Mouse (Mus musculus): ENCODE results near the gene Tmem114. TPM values are rescaled to one million over a fixed set of nuclear protein-coding genes. Genes with fewer than 3 reads are reported as not detected.

Tmem114 gene
- total RNA-seq (2023) = not detected

GRCm38 (mm10) chr16:8424971-8425330, at the start of gene Tmem114:
Gene Tmem114, minus strand, starts transcription at chr16:8425136.

GRCm38 (mm10) chr16:8470603-8471481, 45.9 kb upstream of the Tmem114 start, which contains the start of gene Mettl22:
Gene Mettl22, plus strand, starts transcription at chr16:8470788.

Other genes starting within 250 kb of the Tmem114 start
- 20.4 TPM for gene Mettl22, start 45.7 kb upstream of the Tmem114 start, total RNA-seq (2023)
- 0.12 TPM for gene Abat, start 88.3 kb upstream of the Tmem114 start, total RNA-seq (2023)
- 110 TPM for gene Pmm2, start 212.5 kb upstream of the Tmem114 start, total RNA-seq (2023)
- gene Tmem186, start 212.6 kb upstream of the Tmem114 start, total RNA-seq (2023) = 12.8 TPM
- 13.8 TPM for gene Carhsp1, start 247.0 kb upstream of the Tmem114 start, total RNA-seq (2023)

Data from CD4-positive naive resting alpha-beta T cell, adult 76 days (primary cell).